Mouse (Mus musculus) MEL (cell line): Measurements from ENCODE around the gene Atp6v0b. TPM values are rescaled to one million over a fixed set of nuclear protein-coding genes. Genes with fewer than 3 reads are reported as not detected.
A peak's percentile ranks its signal among the peaks of the same experiment; 100 is the strongest.

Source experiments
- DNase-seq: peaks from one replicate; pipeline ENCODE4 v3.0.0; 2011; ENCODE audit warnings: low read depth, low spot score
- H3K27ac ChIP-seq: 2 replicates; pipeline ENCODE4 v1.5.1; 2012; ENCODE audit warnings: low read depth, mild to moderate bottlenecking, control low read depth, low read length, moderate library complexity; ENCODE audit not compliant: control insufficient read depth
- H3K27me3 ChIP-seq, 2 experiments: fragments of 150-350 bp in 1 of 2; sonication (generic) in 1 of 2; 2 replicates each; pipeline ENCODE4 v1.6.1; 2012; ENCODE audit warnings: low read length in 2 of 2, mild to moderate bottlenecking in 2 of 2, improper control_type of control experiment in 1 of 2, moderate library complexity in 1 of 2; ENCODE audit not compliant: insufficient read depth in 2 of 2, control insufficient read depth in 1 of 2
- H3K36me3 ChIP-seq, 2 experiments: 2 replicates each; pipeline ENCODE4 v1.6.1; 2012 to 2014; ENCODE audit warnings: low read length in 2 of 2, improper control_type of control experiment in 1 of 2, inconsistent platforms in 1 of 2, mild to moderate bottlenecking in 1 of 2; ENCODE audit not compliant: insufficient read depth in 2 of 2, control insufficient read depth in 1 of 2
- H3K4me1 ChIP-seq, 2 experiments: fragments of 150-350 bp in 1 of 2; sonication (generic) in 1 of 2; 2 replicates each; pipeline ENCODE4 v1.6.1; 2012; ENCODE audit warnings: low read length in 2 of 2, improper control_type of control experiment in 1 of 2, mild to moderate bottlenecking in 1 of 2; ENCODE audit not compliant: insufficient read depth in 2 of 2, control insufficient read depth in 1 of 2
- H3K4me3 ChIP-seq, 2 experiments: fragments of 150-350 bp in 1 of 2; sonication (generic) in 1 of 2; 2 replicates each; pipeline ENCODE4 v1.5.1; 2012; ENCODE audit warnings: low read depth in 2 of 2, low read length in 2 of 2, mild to moderate bottlenecking in 2 of 2, moderate library complexity in 2 of 2, control low read depth in 1 of 2, improper control_type of control experiment in 1 of 2; ENCODE audit not compliant: control insufficient read depth in 1 of 2, insufficient read depth in 1 of 2
- H3K79me2 ChIP-seq: 2 replicates; pipeline ENCODE4 v1.6.1; 2012; ENCODE audit warnings: mild to moderate bottlenecking, low read length, moderate library complexity; ENCODE audit not compliant: control insufficient read depth, poor library complexity, insufficient read depth
- H3K9ac ChIP-seq: 2 replicates; pipeline ENCODE4 v1.6.1; 2012; ENCODE audit warnings: low read depth, mild to moderate bottlenecking, control low read depth, low read length, moderate library complexity; ENCODE audit not compliant: control insufficient read depth, poor library complexity, severe bottlenecking
- H3K9me3 ChIP-seq: fragments of 150-350 bp; sonication (generic); replicated peaks from 2 replicates; pipeline ENCODE4 v1.6.1; 2012; ENCODE audit warnings: mild to moderate bottlenecking, low read length, improper control_type of control experiment, moderate library complexity; ENCODE audit not compliant: insufficient read depth
- CTCF ChIP-seq, 3 experiments: IDR thresholded peaks in 2 of 3; conservative IDR thresholded peaks in 1 of 3; 2 replicates each; pipeline ENCODE4 v1.5.1; 2011 to 2012; ENCODE audit warnings: low read length in 3 of 3, low read depth in 2 of 3, mild to moderate bottlenecking in 2 of 3, improper control_type of control experiment in 1 of 3, inconsistent platforms in 1 of 3, mixed read lengths in 1 of 3, moderate library complexity in 1 of 3; ENCODE audit not compliant: control insufficient read depth in 1 of 3, insufficient read depth in 1 of 3, poor library complexity in 1 of 3, severe bottlenecking in 1 of 3
- E2F4 ChIP-seq: IDR thresholded peaks from 2 replicates; pipeline ENCODE4 v1.6.1; 2011; ENCODE audit warnings: low read depth, low read length, improper control_type of control experiment, borderline replicate concordance
- ETS1 ChIP-seq: IDR thresholded peaks from 2 replicates; pipeline ENCODE4 v1.6.1; 2012; ENCODE audit warnings: low read depth, mild to moderate bottlenecking, inconsistent platforms, low read length, improper control_type of control experiment, moderate library complexity
- GABPA ChIP-seq: IDR thresholded peaks from 2 replicates; pipeline ENCODE4 v1.6.1; 2012; ENCODE audit warnings: low read depth, mild to moderate bottlenecking, inconsistent platforms, low read length, improper control_type of control experiment, moderate library complexity
- GATA1 ChIP-seq: IDR thresholded peaks from 2 replicates; pipeline ENCODE4 v1.6.1; 2011; ENCODE audit warnings: low read depth, low read length, improper control_type of control experiment
- KAT2A ChIP-seq: conservative IDR thresholded peaks from 2 replicates; pipeline ENCODE4 v1.6.1; 2012; ENCODE audit warnings: low read depth, low read length, improper control_type of control experiment, inconsistent platforms
- MAFK ChIP-seq: IDR thresholded peaks from 2 replicates; pipeline ENCODE4 v1.6.1; 2011; ENCODE audit warnings: low read depth, mild to moderate bottlenecking, low read length, improper control_type of control experiment, borderline replicate concordance
- MAX ChIP-seq: IDR thresholded peaks from 2 replicates; pipeline ENCODE4 v1.6.1; 2011; ENCODE audit warnings: low read length, improper control_type of control experiment
- MAZ ChIP-seq: IDR thresholded peaks from 2 replicates; pipeline ENCODE4 v1.6.1; 2012; ENCODE audit warnings: low read depth, mild to moderate bottlenecking, inconsistent platforms, low read length, improper control_type of control experiment
- MEF2A ChIP-seq: IDR thresholded peaks from 2 replicates; pipeline ENCODE4 v1.6.1; 2014; ENCODE audit warnings: low read depth, mild to moderate bottlenecking, inconsistent platforms, low read length, improper control_type of control experiment; ENCODE audit not compliant: poor library complexity, insufficient replicate concordance, severe bottlenecking; ENCODE audit errors: extremely low read depth
- RAD21 ChIP-seq: IDR thresholded peaks from 2 replicates; pipeline ENCODE4 v1.6.1; 2011; ENCODE audit warnings: mild to moderate bottlenecking, low read depth, low read length, improper control_type of control experiment
- RCOR1 ChIP-seq: IDR thresholded peaks from 2 replicates; pipeline ENCODE4 v1.6.1; 2012; ENCODE audit warnings: low read depth, mild to moderate bottlenecking, inconsistent platforms, low read length, improper control_type of control experiment
- SIN3A ChIP-seq: IDR thresholded peaks from 2 replicates; pipeline ENCODE4 v1.6.1; 2012; ENCODE audit warnings: low read length, improper control_type of control experiment, inconsistent platforms
- SMC3 ChIP-seq: IDR thresholded peaks from 2 replicates; pipeline ENCODE4 v1.6.1; 2011; ENCODE audit warnings: low read depth, low read length, improper control_type of control experiment
- TAL1 ChIP-seq: IDR thresholded peaks from 2 replicates; pipeline ENCODE4 v1.6.1; 2012; ENCODE audit warnings: mild to moderate bottlenecking, inconsistent platforms, low read length, moderate library complexity, mixed read lengths
- TBP ChIP-seq: IDR thresholded peaks from 2 replicates; pipeline ENCODE4 v1.8.0; 2011; ENCODE audit warnings: low read depth, low read length, improper control_type of control experiment
- TCF12 ChIP-seq: IDR thresholded peaks from 2 replicates; pipeline ENCODE4 v1.6.1; 2014; ENCODE audit warnings: low read depth, mild to moderate bottlenecking, inconsistent platforms, low read length, improper control_type of control experiment, moderate library complexity
- USF2 ChIP-seq, 2 experiments: IDR thresholded peaks; 2 replicates each; pipeline ENCODE4 v1.6.1; 2011 to 2012; ENCODE audit warnings: improper control_type of control experiment in 2 of 2, low read length in 2 of 2, borderline replicate concordance in 1 of 2, inconsistent platforms in 1 of 2, low read depth in 1 of 2, mild to moderate bottlenecking in 1 of 2; ENCODE audit not compliant: insufficient read depth in 1 of 2
- ZC3H11A ChIP-seq: IDR thresholded peaks from 2 replicates; pipeline ENCODE4 v1.6.1; 2012; ENCODE audit warnings: low read depth, mild to moderate bottlenecking, inconsistent platforms, low read length, improper control_type of control experiment
- ZKSCAN1 ChIP-seq: IDR thresholded peaks from 2 replicates; pipeline ENCODE4 v1.6.1; 2012; ENCODE audit warnings: low read depth, mild to moderate bottlenecking, inconsistent platforms, low read length, improper control_type of control experiment, moderate library complexity
- ZMIZ1 ChIP-seq: IDR thresholded peaks from 2 replicates; pipeline ENCODE4 v1.6.1; 2012; ENCODE audit warnings: low read depth, mild to moderate bottlenecking, inconsistent platforms, low read length, improper control_type of control experiment, moderate library complexity
- ZNF384 ChIP-seq: IDR thresholded peaks from 2 replicates; pipeline ENCODE4 v1.6.1; 2012; ENCODE audit warnings: low read depth, mild to moderate bottlenecking, inconsistent platforms, low read length, improper control_type of control experiment
- polyA plus RNA-seq, 2 experiments: library from polyadenylated mRNA; stranded (reverse) in 1 of 2; unstranded in 1 of 2; fragments of >175 nt in 1 of 2; fragments of >200 nt in 1 of 2; gene quantifications; 2 replicates each; pipeline versions ENCODE4 v1.2.1 to v1.2.4; 2012; ENCODE audit warnings: low replicate concordance in 2 of 2, low read depth in 1 of 2; ENCODE audit not compliant: insufficient read length in 2 of 2, insufficient read depth in 1 of 2, missing spikeins in 1 of 2
- total RNA-seq: library from RNA; depleted of rRNA; stranded (reverse); fragments of 300-350 nt; gene quantifications from 2 replicates; pipeline ENCODE4 v1.2.3, GENCODE M21; 2012

Atp6v0b gene
- total and polyA plus RNA-seq, 3 experiments: 286 to 343 TPM; not detected in 1

DNA sequence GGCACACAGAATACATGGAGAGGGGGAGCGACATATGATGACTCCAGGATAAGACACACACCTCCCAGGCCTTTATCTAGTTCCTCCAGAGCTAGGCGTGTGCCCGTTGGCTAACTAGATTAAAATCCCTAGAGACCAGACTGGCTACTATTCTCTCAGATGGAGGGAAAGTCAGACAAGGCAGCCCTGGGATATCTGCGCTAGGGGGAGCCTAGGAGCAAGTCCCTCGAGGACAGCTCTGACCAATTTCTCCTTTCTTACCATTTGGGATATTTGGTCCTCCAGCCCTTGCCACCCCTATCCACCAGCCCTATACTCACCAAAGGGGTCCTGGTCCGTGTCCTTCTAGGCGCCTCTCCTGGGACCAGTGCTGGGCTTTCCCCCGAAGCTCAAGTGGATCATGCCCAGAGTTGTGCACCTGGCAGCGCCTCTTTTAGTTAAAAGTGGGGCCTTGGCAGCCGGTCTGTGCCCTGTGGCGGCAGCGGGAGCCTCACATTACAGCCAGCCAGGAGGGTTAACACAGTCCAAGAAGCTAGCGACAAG is 41.6 kb upstream of the Atp6v0b start (continued):
- TF ChIP-seq MEF2A (no peak), MAZ (0 out of 2 replicates have a peak, but pooled peaks have one; percentile 62), ZNF384 (no peak), TCF12 (peak; percentile 98), KAT2A (no peak), ETS1 (peak; percentile 89), SMC3 (peak; percentile 81), RCOR1 (peak; percentile 73), ZMIZ1 (0 out of 2 replicates have a peak, but pooled peaks have one; percentile 30), ZC3H11A (peak; percentile 56), SIN3A (peak; percentile 55; the same call in 1 of the 2 replicates), MAFK (no peak), E2F4 (no peak), TBP (no peak), MAX (peak; percentile 77), GABPA (no peak), GATA1 (peak; percentile 95), CTCF (IDR thresholded peaks at IDR 0.05 in 2 of 3, conservative IDR thresholded peaks at IDR 0.05 in 1 of 3; ENCODE audit: control insufficient read depth in 1 of 3, insufficient read depth in 1 of 3, low read depth in 2 of 3, low read length in 3 of 3, poor library complexity in 1 of 3, severe bottlenecking in 1 of 3) (peak; percentile 55 to 76 (median 65)), ZKSCAN1 (no peak)

DNA sequence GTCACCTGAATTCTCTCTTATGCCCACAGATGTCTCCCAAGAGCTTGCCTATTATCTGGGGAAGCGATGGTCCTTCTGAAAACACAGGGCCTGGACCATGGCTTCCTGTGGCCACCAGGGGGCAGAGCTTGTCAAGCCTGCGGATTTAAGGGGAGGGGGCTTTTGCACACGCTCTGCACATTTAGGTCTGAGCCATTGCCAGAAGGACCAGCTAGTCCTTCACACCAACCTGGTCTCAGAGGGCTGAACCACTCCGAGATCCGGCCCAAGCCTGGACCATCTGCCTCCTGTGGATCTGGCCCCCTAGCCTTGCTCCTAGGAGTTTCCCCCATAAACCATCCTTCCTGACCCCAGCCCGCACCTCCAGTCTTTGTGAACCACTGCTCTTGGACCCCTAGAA is 41.1 kb upstream of the Atp6v0b start:
- Histone ChIP-seq H3K27me3 (no peaks in the 10 kb centered on the region), H3K9me3 (no peaks in the 10 kb centered on the region), H3K9ac (no peak overlapping the region), H3K4me1 (peaks cover 0 to 18% of the 10 kb centered on the region in 2 experiments; a peak in 2 of 4 replicates), H3K36me3 (peaks cover 0 to 9% of the 10 kb centered on the region in 2 experiments; a peak in 2 of 4 replicates), H3K79me2 (no peaks in the 10 kb centered on the region), H3K4me3 (no peak overlapping the region), H3K27ac (peak overlapping the region; percentile 24; the same call in 1 of the 2 replicates)
- TF ChIP-seq SMC3: peak; percentile 81
- TF ChIP-seq USF2 (IDR thresholded peaks at IDR 0.05; ENCODE audit: borderline replicate concordance in 1 of 2, insufficient read depth in 1 of 2, low read depth in 1 of 2, low read length in 2 of 2): no peak
- no peak for TF ChIP-seq ZMIZ1
- TF ChIP-seq TAL1: no peak
- no peak for TF ChIP-seq ZKSCAN1
- peak; percentile 37 for TF ChIP-seq ZC3H11A
- TF ChIP-seq CTCF (IDR thresholded peaks at IDR 0.05 in 2 of 3, conservative IDR thresholded peaks at IDR 0.05 in 1 of 3; ENCODE audit: control insufficient read depth in 1 of 3, insufficient read depth in 1 of 3, low read depth in 2 of 3, low read length in 3 of 3, poor library complexity in 1 of 3, severe bottlenecking in 1 of 3): peak; percentile 89 to 94 (median 89)
- TF ChIP-seq RAD21: peak; percentile 52
- peak; percentile 75 for DNase-seq
